Mouse (Mus musculus) lung, postnatal 4 days (tissue): ENCODE data around the gene Adamts20.

Source experiments
- DNase-seq, 2 experiments: peaks; one replicate each; pipeline ENCODE4 v3.0.0; 2021

Gene Adamts20

DNA sequence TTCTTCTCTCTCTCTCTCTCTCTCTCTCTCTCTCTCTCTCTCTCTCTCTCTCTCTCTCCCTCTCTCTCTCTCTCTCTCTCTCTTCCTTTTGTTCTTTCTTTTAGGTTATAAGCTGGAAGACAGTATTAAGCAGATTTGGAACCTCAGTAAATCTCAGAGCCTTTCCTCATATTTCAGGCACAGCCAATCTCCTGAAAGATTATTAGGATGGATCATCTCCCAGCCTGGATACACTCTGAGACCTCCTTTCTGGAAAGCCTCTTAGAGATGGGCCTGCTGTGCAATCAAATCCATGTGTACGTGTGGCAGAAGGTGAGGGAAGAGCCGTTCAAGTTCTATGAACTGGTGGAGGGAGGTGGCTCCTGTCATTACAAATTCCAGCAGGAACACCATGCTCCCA lies 220.9 kb downstream of the Adamts20 start:
- DNase-seq = no peak

DNA sequence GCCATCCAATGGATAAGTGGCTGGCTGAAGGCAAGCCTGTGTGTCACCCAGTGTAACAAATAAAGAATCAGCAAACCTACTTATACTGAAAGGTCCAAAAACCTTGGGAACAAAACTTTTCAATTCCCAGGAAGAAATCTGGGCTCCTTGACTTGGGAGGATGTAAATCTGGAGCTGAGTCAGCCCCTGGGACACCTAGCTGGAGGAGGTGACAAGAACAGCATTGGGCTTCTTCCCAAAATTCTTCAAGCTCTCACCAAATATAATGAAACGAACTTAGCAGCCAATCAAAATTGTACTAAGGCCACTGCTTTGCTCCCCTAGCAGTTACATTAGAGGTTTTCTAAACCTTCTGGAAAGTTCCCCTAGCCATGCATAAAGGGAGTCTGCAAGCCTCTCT lies 223.1 kb downstream of the Adamts20 start:
- DNase-seq = no peak

DNA sequence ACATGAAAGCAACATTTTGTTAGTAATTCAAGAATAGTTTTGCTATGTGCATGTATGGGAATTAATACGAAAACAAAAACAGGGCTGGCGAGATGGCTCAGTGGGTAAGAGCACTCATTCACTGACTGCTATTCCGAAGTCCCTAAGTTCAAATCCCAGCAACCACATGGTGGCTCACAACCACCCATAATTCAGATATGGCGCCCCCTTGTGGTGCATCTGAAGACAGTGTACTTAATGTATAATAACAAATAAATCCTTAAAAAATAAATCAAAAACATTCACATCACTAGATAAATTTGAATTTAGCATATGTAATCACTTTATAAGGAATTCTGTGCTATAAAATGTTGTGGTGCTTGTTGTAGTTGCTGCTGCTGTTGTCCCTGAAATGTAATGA lies 225.6 kb downstream of the Adamts20 start:
- DNase-seq = no peak

DNA sequence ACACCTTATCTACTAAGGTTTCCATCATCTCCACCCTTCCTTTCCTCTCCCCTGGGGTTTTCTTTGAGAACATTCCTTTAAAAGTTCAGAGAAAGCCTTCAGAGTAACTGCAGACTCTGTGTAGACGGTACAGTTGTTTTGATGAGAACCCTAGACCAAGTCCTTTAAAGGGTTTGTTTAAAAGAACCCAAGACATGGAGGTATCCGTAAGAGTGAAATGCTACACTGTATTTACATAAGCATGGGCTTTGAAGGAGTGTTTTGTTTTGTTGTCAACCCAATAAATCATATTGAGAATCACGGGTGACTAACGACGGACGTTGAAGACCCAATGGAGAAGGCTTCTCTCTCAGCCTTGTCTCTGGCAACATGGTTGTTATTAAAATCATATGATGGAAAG lies 226.1 kb downstream of the Adamts20 start:
- DNase-seq = no peak

DNA sequence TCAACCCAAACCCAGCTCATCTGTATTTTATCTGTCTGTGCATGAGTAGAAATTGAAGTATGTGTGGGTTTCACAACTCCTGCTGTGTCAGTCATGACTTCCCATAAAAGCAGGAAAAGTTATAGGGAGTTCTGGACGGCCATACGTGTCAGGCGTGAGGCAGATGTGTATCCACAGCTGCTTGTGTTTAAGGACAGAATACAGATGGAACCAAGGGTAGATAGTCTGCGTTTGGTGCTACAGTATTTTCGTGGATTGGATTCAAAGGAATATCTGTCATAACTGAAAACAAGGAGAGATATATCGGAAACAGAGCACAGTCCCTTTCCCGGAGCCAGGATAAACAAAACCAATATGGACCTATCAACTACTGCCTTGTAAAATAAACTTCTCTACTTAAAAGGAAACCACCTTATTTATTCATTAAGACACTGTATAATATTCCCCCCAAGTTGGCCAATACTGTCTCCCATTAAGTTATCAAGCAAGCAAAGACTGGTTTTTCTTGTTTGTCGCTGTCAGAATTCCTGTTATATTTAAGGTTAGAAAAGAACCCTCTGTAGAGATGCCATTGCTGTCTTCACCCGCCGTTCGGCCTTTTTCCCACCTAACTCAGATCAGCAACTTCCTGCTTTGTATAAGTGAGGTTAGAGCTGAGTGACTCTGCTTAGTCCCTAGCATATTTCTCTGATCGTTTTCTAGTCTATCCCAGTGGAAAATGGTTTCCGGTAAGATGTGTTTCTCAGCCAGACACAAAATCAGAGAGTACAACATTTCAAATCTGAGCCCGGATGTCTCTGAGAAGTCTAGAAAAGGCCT lies 227.0 kb downstream of the Adamts20 start:
- DNase-seq = no peak

DNA sequence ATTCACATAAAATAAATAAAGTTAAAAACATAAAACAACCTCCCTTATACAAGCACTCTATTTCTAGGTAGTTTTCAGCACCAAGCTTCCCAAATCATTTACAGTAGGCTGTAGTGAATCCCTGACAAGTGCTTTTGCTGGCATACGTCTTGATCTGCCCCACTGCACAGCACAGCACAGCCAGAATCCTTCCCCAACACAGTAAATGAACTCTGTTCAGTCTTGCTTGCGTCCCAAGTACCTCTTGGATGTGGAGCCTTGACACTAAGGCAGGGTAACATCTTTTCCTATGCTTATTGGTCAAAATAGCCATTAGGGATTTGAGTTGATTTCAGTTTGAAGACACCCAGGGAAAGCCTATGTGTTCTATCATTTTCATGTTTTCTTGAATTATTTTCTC lies 228.5 kb downstream of the Adamts20 start:
- DNase-seq = no peak

GRCm38 (mm10) chr15:94236121-94236520 lies 229.1 kb downstream of the Adamts20 start:
- no peak for DNase-seq

DNA sequence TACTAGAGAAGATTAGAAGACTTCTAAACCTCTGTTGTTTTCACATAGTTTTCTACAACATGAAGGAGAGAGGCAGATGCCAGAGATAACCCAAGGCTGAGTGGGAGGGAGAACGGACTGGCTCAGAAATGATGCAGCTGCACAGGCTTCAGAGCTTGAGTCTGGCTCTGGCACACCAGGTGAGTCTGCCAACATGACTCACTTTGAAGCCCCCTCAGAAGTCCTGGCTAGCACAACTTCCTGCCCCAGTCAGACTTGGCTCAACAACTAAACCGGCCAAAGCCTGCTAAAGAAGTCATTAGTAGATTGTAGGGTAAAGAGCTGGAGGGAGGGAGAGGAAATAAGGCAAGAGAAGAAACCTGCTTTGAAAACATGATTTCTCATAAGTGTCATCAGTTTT lies 230.0 kb downstream of the Adamts20 start:
- DNase-seq = no peak

GRCm38 (mm10) chr15:94231246-94231645 lies 234.0 kb downstream of the Adamts20 start:
- DNase-seq = no peak

- no peak for DNase-seq
Observed at GRCm38 (mm10) chr15:94227388-94227787, 237.8 kb downstream of the Adamts20 start.

DNA sequence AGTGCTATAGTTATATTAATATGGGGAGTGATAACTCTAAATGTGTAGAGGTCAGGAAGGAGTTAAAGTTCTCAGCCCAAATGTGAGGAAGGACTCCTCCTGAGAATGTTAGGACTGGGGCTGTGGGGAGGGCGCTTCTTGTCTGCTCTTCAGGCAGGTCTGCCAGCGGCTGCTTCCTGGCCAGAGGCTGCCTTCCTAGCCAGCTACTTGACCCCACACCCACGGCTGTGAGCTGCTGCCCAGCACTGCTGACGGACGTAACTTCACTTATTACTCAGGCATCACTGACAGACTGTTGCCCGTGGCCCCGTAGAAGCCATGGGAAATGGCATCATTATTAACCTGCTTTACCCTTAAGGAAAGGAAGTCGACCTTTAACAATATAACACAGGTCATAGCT lies 242.1 kb downstream of the Adamts20 start:
- DNase-seq = peak in 1 of 2 experiments; percentile 29

- DNase-seq = peak; percentile 15 to 32
Observed at GRCm38 (mm10) chr15:94220686-94221085, 244.5 kb downstream of the Adamts20 start.
